Mouse (Mus musculus) embryonic facial prominence, embryonic 11.5 days (tissue): Measurements from ENCODE around the gene Bcar1. TPM values are rescaled to one million over a fixed set of nuclear protein-coding genes. Genes with fewer than 3 reads are reported as not detected.

Source experiments
- ATAC-seq: fragments of 200-750 bp; cut with Nextera tagmentation; replicated peaks from 2 replicates; pipeline ENCODE4 v1.8.0; 2017; ENCODE audit warnings: low read depth; ENCODE audit not compliant: insufficient number of reproducible peaks, low FRiP score, low TSS enrichment
- DNase-seq: peaks from one replicate; pipeline ENCODE4 v3.0.0-alpha.2; 2015; ENCODE audit warnings: low spot score
- H3K27ac ChIP-seq: fragments of 300-500 bp; sonication (generic); replicated peaks from 2 replicates; pipeline ENCODE4 v1.5.1; 2014; ENCODE audit warnings: mild to moderate bottlenecking, low read depth, low read length, control low read depth
- H3K27me3 ChIP-seq: fragments of 300-500 bp; sonication (generic); 2 replicates; pipeline ENCODE4 v1.6.1; 2014; ENCODE audit warnings: mild to moderate bottlenecking, low read length, moderate library complexity, mixed read lengths; ENCODE audit not compliant: control insufficient read depth, insufficient read depth
- H3K36me3 ChIP-seq: fragments of 300-500 bp; sonication (generic); replicated peaks from 2 replicates; pipeline ENCODE4 v1.6.1; 2014; ENCODE audit warnings: low read depth, mild to moderate bottlenecking, low read length, moderate library complexity, mixed read lengths; ENCODE audit not compliant: control insufficient read depth, insufficient read depth
- H3K4me1 ChIP-seq: fragments of 300-500 bp; sonication (generic); 2 replicates; pipeline ENCODE4 v1.6.1; 2014; ENCODE audit warnings: low read length, mixed read lengths; ENCODE audit not compliant: control insufficient read depth, insufficient read depth
- H3K4me2 ChIP-seq: fragments of 300-500 bp; sonication (generic); 2 replicates; pipeline ENCODE4 v1.6.1; 2014; ENCODE audit warnings: low read depth, mild to moderate bottlenecking, control low read depth, low read length, moderate library complexity
- H3K4me3 ChIP-seq: fragments of 300-500 bp; sonication (generic); 2 replicates; pipeline ENCODE4 v1.5.1; 2014; ENCODE audit warnings: low read depth, low read length, control low read depth
- H3K9ac ChIP-seq: fragments of 300-500 bp; sonication (generic); replicated peaks from 2 replicates; pipeline ENCODE4 v1.6.1; 2014; ENCODE audit warnings: mild to moderate bottlenecking, control low read depth, low read length
- H3K9me3 ChIP-seq: fragments of 300-500 bp; sonication (generic); replicated peaks from 2 replicates; pipeline ENCODE4 v1.6.1; 2016; ENCODE audit warnings: mild to moderate bottlenecking, low read length, inconsistent platforms, mixed read lengths; ENCODE audit not compliant: control insufficient read depth
- WGBS: fragments of 180-500 bp; shearing (Covaris S2); extraction: QIAGEN DNeasy Blood & Tissue Kit; methylation state at CpG from one replicate; pipeline ENCODE4 v1.1.7; 2014; 5-methylcytosine and 5-hydroxymethylcytosine counted together
- polyA plus RNA-seq: library from polyadenylated mRNA; unstranded; fragments of >200 nt; fragmentation: Nextera tagmentation; extraction: Ambion mirVana; gene quantifications from 2 replicates; pipeline ENCODE4 v1.2.1, GENCODE M21; 2014

The Bcar1 gene
- polyA plus RNA-seq, 1 experiment from 2014 or later, result 30.9 TPM

DNA sequence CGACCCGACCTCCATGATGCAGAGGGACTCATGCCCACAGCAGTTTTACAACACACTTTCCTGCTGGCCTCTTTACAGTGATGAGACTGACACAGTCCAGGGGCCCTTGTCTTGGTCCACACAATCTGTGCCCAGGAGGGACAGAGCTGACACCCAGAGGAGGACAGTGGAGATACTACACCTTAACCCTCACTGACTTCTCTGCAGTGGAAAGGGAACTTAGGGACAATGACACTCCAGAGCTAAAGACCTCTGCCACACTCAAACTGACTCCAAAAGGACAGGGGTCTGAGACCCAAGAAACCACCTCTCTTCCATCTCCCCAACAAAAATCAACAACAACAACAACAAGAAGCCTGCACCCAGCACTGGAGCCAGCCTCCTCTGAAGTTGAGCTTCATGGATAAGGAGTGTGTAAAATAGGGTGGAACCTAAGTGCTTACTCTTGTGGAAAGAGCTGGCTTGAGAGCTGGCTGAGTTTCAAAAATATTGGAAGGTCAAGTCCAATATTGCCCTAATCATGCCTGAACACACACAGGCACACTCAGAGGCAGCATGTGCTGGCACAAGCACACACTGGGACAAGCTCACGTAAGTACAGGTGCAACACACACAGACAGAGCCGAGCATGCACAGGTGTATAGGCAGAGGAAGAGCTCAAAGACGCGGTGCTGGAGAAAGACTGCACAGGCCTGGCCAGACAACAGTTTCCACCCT, 9.2 kb downstream of the Bcar1 start:
- DNase-seq, result no peak
- Histone ChIP-seq H3K4me3 (no peak overlapping the region), H3K27me3 (no peaks in the 10 kb centered on the region), H3K9me3 (no peaks in the 10 kb centered on the region), H3K4me2 (no peak overlapping the region), H3K27ac (peak overlapping the region; percentile 17; the same call in 1 of the 2 replicates), H3K9ac (no peak overlapping the region), H3K36me3 (no peaks in the 10 kb centered on the region), H3K4me1 (peaks cover 25% of the 10 kb centered on the region)
- WGBS, result 43% methylated on average over 6 of the region's 6 CpGs
- peak; percentile 8; the same call in 1 of the 2 replicates for ATAC-seq

DNA sequence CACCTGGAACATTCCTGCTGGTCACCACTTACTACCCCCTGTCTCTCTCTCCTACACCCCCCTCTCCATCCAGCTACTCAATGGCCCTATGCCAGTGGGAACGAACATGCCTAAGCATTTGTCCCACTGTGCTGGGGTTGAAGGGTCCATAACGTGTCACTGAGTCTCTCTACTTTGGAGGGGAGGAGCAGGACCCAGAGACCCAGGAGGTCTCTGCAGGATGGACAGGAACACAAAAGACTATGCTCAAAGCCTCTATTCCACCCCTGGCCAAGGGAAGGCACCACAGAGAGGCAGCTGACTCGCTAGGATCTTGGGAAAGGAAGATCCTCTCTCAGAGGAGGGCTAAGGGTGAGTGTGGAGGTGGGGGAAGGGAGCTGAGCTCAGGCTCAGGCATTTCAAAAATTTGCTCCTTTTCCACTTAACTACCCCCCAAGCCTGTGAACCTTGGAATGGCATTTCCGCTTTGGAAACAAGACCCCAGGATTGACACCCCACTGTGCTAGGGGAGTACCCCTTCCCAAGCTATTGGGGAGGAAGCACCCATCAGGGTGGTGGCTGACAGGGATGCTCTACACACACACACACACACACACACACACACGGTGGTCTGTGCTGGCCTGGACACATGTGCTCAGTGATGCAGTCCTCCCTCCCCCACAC, 9.9 kb downstream of the Bcar1 start:
- DNase-seq, result peak; percentile 74

DNA sequence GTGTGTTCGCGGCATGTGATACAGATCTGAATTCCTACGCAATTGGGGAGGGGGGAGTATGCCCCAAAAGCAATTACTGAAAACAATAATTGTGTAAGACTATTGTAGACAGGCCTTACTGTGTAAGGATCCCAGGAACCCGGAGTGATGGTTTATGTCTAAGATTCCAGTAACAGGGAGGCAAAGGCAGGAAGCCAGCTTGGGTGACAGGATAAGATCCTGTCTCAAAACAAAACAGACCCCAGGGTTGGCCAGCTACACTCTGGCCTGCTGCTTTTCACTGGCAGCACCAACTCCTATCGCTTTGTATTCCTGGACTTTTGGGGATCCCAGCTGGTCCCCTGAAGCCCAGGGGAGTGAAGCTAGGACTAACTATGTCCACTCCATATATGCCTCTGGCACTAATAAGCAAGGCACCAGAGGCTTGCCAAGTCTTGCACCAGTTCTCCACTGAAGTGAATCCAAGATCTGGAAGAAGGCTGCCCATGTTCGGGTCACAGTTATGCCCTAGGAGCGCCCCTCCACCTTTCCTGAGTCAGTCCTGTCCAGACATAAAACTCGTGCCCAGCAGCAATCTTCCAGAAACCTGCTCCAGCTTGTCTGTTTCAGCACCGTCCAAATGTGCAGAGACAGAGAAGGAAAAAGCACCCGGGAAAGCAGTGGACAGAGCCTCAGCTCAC, 11.1 kb downstream of the Bcar1 start:
- Histone ChIP-seq H3K36me3 (no peaks in the 10 kb centered on the region), H3K4me1 (peaks cover 25% of the 10 kb centered on the region), H3K9me3 (no peaks in the 10 kb centered on the region), H3K27me3 (no peaks in the 10 kb centered on the region), H3K27ac (peak overlapping the region; percentile 43), H3K4me2 (peak overlapping the region; percentile 49), H3K4me3 (peak overlapping the region; percentile 81), H3K9ac (0 out of 2 replicates have a peak overlapping the region, but pooled peaks have one; percentile 14)
- ATAC-seq (no peak), DNase-seq (no peak)
- 19% methylated on average over 10 of the region's 10 CpGs for WGBS

More for the DNA sequence above, 9.9 kb downstream of the Bcar1 start:
- 3% methylated on average over 5 of the region's 5 CpGs for WGBS
- H3K4me3 ChIP-seq, result no peak overlapping the region
- peaks cover 25% of the 10 kb centered on the region for H3K4me1 ChIP-seq
- peak overlapping the region; percentile 17; the same call in 1 of the 2 replicates for H3K4me2 ChIP-seq
- no peak overlapping the region for H3K9ac ChIP-seq
- no peaks in the 10 kb centered on the region for H3K9me3 ChIP-seq
- H3K36me3 ChIP-seq, result no peaks in the 10 kb centered on the region
- peak overlapping the region; percentile 17; the same call in 1 of the 2 replicates for H3K27ac ChIP-seq
- no peaks in the 10 kb centered on the region for H3K27me3 ChIP-seq
- ATAC-seq, result peak; percentile 8

DNA sequence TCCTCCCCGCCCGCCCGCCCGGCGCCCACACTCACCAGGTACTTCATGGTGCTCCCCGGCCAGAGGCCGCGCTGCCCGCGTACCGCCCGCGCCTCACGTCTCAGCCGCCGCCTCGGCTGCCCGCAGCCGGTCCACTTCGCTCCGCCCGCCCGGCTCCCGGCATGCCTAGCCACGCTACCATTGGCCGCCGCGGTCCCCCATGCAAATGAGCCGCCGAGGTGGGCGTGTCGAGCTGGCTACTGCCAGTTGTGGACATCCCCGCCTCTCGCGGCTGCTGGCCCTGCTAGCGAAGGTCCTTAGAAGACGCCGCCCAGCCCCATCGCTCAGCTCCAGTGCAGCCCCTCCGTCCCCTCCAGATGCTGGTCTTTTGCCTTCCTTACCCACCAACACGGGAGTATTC, 11.6 kb downstream of the Bcar1 start:
- no peaks in the 10 kb centered on the region for H3K9me3 ChIP-seq
- H3K9ac ChIP-seq, result peak overlapping the region; percentile 77
- H3K27ac ChIP-seq, result peak overlapping the region; percentile 53; the same call in 1 of the 2 replicates
- peak; percentile 98 for DNase-seq
- WGBS, result 1% methylated on average over 35 of the region's 41 CpGs
- H3K27me3 ChIP-seq, result no peaks in the 10 kb centered on the region
- peak; percentile 91 for ATAC-seq
- H3K4me3 ChIP-seq, result peak overlapping the region; percentile 81
- peak overlapping the region; percentile 87 for H3K4me2 ChIP-seq
- H3K4me1 ChIP-seq, result peaks cover 25% of the 10 kb centered on the region
- no peaks in the 10 kb centered on the region for H3K36me3 ChIP-seq

DNA sequence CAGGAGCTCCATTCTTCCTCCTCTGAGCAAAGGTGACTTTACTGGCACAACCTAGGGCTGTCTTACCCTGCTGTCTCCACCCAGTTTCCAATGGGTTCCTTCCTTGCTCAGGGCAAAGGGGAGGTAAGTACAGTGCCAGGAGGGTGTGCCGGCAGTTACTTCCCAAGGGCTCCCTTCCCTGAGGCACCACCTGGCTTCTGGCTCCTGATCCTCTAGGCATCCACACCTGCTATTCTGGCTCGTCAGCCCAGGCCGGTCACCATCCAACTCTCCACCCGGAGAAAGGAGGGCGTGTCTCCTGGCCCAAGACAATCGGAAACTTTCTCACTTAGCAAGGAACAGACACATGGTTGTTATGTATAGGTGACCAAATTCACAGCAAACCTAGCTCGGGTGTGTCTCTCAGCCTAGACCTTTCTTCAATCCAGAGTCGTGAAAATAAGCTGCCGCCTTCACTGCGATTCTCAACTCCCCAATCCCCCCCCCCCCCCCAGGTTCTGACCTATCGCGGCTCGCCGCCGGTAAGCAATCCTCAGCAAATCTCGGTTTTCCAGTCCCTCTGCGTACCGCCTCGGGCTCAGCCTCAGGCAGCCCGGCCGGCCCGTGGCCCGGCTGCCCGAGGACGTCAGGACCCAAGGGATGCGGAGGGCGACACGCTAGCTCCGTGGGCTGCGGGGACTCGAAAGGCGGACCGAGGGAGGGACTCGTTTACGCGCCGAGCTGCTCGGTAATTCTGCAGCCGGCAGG, 12.2 kb downstream of the Bcar1 start:
- DNase-seq, result no peak
- under 1% methylated on average over 39 of the region's 39 CpGs for WGBS
- Histone ChIP-seq H3K4me3 (peak overlapping the region; percentile 81), H3K36me3 (no peaks in the 10 kb centered on the region), H3K9me3 (no peaks in the 10 kb centered on the region), H3K9ac (peak overlapping the region; percentile 77), H3K27me3 (no peaks in the 10 kb centered on the region), H3K4me1 (peaks cover 27% of the 10 kb centered on the region), H3K27ac (peak overlapping the region; percentile 53; the same call in 1 of the 2 replicates), H3K4me2 (peak overlapping the region; percentile 87)
- peak; percentile 5; the same call in 1 of the 2 replicates for ATAC-seq

DNA sequence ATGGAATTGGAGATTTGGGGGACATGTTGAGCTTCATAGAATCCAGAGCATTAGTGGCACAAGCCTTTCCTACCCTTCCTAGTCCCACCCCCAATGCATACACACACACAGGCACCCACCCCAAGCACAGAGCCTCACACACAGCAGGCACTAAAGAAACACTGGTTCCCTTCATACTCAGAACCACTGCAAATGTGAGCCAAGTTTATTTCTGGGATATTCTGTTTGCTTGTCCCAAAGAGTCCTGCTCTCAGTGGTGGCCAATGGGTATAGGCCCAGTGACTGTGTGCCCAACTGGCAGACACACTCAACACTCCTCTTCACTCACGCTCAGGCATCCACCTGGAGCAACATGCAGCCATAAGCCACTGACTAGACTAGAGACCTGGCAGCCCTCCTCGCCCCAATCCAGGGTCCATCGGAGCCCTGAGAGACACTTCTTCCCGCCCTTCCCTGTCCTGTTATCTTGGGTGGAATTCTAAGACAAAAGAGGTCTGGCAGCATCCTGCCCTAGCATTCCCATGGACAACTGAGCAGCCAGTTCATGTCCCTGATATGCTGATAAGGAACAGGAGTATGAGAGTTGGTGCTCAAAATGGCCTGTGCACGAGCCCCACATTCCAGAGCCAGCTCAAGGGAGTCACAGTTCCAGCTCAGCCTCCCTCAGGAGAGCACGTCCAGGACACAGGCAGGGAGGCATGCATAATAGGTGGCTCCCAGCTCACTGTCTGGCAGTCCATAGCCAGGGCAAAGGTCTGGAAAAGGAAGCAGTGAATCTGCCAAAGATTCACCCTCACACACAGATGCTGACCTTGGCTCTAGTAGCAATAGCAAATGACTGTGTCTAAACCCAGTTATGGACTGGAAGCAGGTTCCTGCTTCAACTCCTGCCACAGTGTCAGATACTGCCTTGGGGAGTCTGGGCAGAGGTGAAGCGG, 14.1 kb downstream of the Bcar1 start:
- Histone ChIP-seq H3K4me1 (peaks cover 20% of the 10 kb centered on the region), H3K4me3 (no peak overlapping the region), H3K4me2 (no peak overlapping the region), H3K27me3 (no peaks in the 10 kb centered on the region), H3K9me3 (no peaks in the 10 kb centered on the region), H3K27ac (no peak overlapping the region), H3K9ac (no peak overlapping the region), H3K36me3 (no peaks in the 10 kb centered on the region)
- ATAC-seq, result no peak
- WGBS, result 74% methylated on average over 7 of the region's 7 CpGs
- no peak for DNase-seq

DNA sequence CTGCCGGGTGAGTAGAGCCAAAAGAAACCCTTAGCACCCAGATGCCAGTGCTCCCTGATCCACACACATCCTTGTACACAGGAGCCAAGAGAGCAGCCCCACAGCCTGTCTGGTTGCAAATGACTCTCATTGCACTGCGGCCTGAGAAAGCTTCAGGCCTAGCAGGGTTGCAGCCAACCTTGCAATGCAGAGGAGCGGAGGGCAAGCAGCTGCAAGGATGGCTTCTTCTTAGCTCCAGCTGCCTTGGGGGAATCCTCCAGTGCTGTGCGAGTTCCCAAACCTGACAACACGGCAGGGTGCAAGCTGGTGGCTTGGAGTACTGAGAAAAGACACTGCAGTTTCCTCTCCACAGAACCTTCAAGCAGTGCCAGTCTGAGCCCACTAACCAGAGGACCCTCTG, 15.1 kb downstream of the Bcar1 start:
- DNase-seq (no peak), ATAC-seq (no peak)
- no peaks in the 10 kb centered on the region for H3K27me3 ChIP-seq
- 80% methylated on average over 5 of the region's 5 CpGs for WGBS
- no peaks in the 10 kb centered on the region for H3K36me3 ChIP-seq
- no peak overlapping the region for H3K4me3 ChIP-seq
- H3K9me3 ChIP-seq, result no peaks in the 10 kb centered on the region
- no peak overlapping the region for H3K27ac ChIP-seq
- no peak overlapping the region for H3K9ac ChIP-seq
- H3K4me2 ChIP-seq, result no peak overlapping the region
- peaks cover 18% of the 10 kb centered on the region for H3K4me1 ChIP-seq
